Mouse (Mus musculus) brain, embryonic 18.5 days (tissue): Measurements from ENCODE around the gene Camk2g.

Experiments
- DNase-seq: peaks from one replicate; pipeline ENCODE4 v3.0.0-alpha.2; 2012; ENCODE audit warnings: low read depth, low spot score

Gene Camk2g

GRCm38 (mm10) chr14:20806116-20806840 lies 12.4 kb upstream of the Camk2g start:
- DNase-seq = no peak

- no peak for DNase-seq
These were observed 11.2 kb upstream of the Camk2g start for GRCm38 (mm10) chr14:20804964-20805672.

- no peak for DNase-seq
These were observed 10.6 kb upstream of the Camk2g start for GRCm38 (mm10) chr14:20804481-20804880.

GRCm38 (mm10) chr14:20803606-20803938 lies 9.7 kb upstream of the Camk2g start:
- DNase-seq = no peak

GRCm38 (mm10) chr14:20802926-20803605 lies 9.2 kb upstream of the Camk2g start:
- DNase-seq = no peak

- DNase-seq = no peak
These were observed 4.9 kb upstream of the Camk2g start for GRCm38 (mm10) chr14:20798761-20799160.

- no peak for DNase-seq
These were observed 4.4 kb upstream of the Camk2g start for GRCm38 (mm10) chr14:20798300-20798699.

- DNase-seq = no peak
These were observed 2.8 kb upstream of the Camk2g start for GRCm38 (mm10) chr14:20796643-20797042.

- DNase-seq = no peak
These were observed 2.3 kb upstream of the Camk2g start for GRCm38 (mm10) chr14:20796170-20796569.

GRCm38 (mm10) chr14:20795423-20796152 lies 1.7 kb upstream of the Camk2g start:
- no peak for DNase-seq

GRCm38 (mm10) chr14:20794589-20794988 lies 701 bp upstream of the Camk2g start:
- no peak for DNase-seq

- DNase-seq = no peak
These were observed 748 bp downstream of the Camk2g start for GRCm38 (mm10) chr14:20792922-20793757.

GRCm38 (mm10) chr14:20792243-20792921 lies 1.5 kb downstream of the Camk2g start:
- DNase-seq = no peak

GRCm38 (mm10) chr14:20791511-20792242 lies 2.2 kb downstream of the Camk2g start:
- no peak for DNase-seq

- DNase-seq = no peak
These were observed 2.9 kb downstream of the Camk2g start for GRCm38 (mm10) chr14:20790996-20791395.

- DNase-seq = no peak
These were observed 3.4 kb downstream of the Camk2g start for GRCm38 (mm10) chr14:20790445-20790844.

- no peak for DNase-seq
These were observed 4.3 kb downstream of the Camk2g start for GRCm38 (mm10) chr14:20789593-20789992.

GRCm38 (mm10) chr14:20788151-20788550 lies 5.7 kb downstream of the Camk2g start:
- DNase-seq = no peak

GRCm38 (mm10) chr14:20786611-20787015 lies 7.3 kb downstream of the Camk2g start:
- DNase-seq = no peak

GRCm38 (mm10) chr14:20786020-20786419 lies 7.9 kb downstream of the Camk2g start:
- no peak for DNase-seq
